Comparison of ENCODE assay signal across 21 mouse cellular contexts in the genomic region with DNA sequence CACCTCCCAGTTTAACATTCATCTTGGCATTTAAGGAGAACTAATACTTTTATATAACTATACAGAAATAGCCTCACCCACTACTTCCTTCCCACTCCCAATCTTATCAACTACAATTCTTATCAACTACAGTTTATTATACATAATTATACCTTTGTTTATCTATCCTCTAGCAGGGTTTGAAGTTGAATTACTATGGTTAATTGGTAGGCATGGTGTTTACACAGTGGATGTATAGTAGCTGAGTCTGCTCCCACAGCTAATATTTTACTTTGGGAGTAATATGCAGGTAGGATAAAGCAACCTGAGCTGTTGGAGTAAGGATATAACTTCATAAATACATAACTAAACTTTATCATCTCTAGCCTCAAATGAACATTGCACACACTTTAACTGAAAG.
DNase-seq lines count a peak whose midpoint lies in the region; ATAC-seq and TF ChIP-seq lines count a peak whose summit lies in the region.
"Had no signal": no experiment of that assay in that cellular context is flagged by ENCODE, and none has a peak within 500 bp of the region (broad histone marks: within the 10 kb centered on the region; RNA-seq: fewer than 3 reads in every experiment).

No protein-coding gene starts in this region.

- DNase-seq in intestine, embryonic 14.5 days (ENCODE audit: low spot score): no peak
- no peak for DNase-seq in kidney, adult 8-10 months
- DNase-seq in spleen, postnatal 4 days (ENCODE audit: low spot score in 2 of 2): no peak
- DNase-seq: adrenal gland, adult 2 months; adrenal gland, adult 8-10 months; adrenal gland, postnatal 10 days; adrenal gland, postnatal 14 days; adrenal gland, postnatal 25 days; adrenal gland, postnatal 36 days; B cell, adult 2 months; cerebellum, adult 11 months; cerebellum, adult 11-12 months; cerebellum, adult 18-20 months had no signal

- 0 out of 2 replicates have a peak, but pooled peaks have one; percentile 47 for ATAC-seq in intestine, embryonic 14.5 days (replicated peaks; ENCODE audit: low FRiP score, low TSS enrichment, low read depth)
- ATAC-seq in intestine, postnatal 0 days: no peak
- peak; percentile 92 for ATAC-seq in intestine, embryonic 15.5 days
- peak; percentile 84 for ATAC-seq in intestine, embryonic 16.5 days
- ATAC-seq: activated CD4-positive, CD25-positive, alpha-beta regulatory T cell, adult 4 months; CD4-positive, CD25-positive, alpha-beta regulatory T cell, adult 4 months; Patski had no signal

- no peaks in the 10 kb centered on the region for H3K4me1 ChIP-seq in intestine, embryonic 14.5 days (replicated peaks; ENCODE audit: control insufficient read depth, insufficient read depth, low read length)
- H3K4me1 ChIP-seq in intestine, postnatal 0 days (replicated peaks; ENCODE audit: control insufficient read depth, insufficient read depth, low read length): no peaks in the 10 kb centered on the region
- H3K4me1 ChIP-seq in intestine, embryonic 15.5 days (replicated peaks): no peaks in the 10 kb centered on the region
- no peaks in the 10 kb centered on the region for H3K4me1 ChIP-seq in intestine, embryonic 16.5 days (ENCODE audit: control insufficient read depth, insufficient read depth, low read length)

- no peaks in the 10 kb centered on the region for H3K36me3 ChIP-seq in intestine, embryonic 14.5 days (ENCODE audit: control insufficient read depth, insufficient read depth, low read length)
- H3K36me3 ChIP-seq in intestine, postnatal 0 days (ENCODE audit: control insufficient read depth, insufficient read depth): no peaks in the 10 kb centered on the region
- H3K36me3 ChIP-seq in intestine, embryonic 15.5 days: no peaks in the 10 kb centered on the region
- no peaks in the 10 kb centered on the region for H3K36me3 ChIP-seq in intestine, embryonic 16.5 days (ENCODE audit: control insufficient read depth, insufficient read depth, low read length)
- H3K36me3 ChIP-seq: G1E had no signal

- no peak for TF ChIP-seq CTCF in intestine, postnatal 0 days (IDR thresholded peaks at IDR 0.05; ENCODE audit: low read depth)

- H3K27me3 ChIP-seq in intestine, embryonic 14.5 days (replicated peaks; ENCODE audit: control insufficient read depth, insufficient read depth, low read length): no peaks in the 10 kb centered on the region
- peaks cover 12% of the 10 kb centered on the region for H3K27me3 ChIP-seq in intestine, postnatal 0 days (replicated peaks; ENCODE audit: control insufficient read depth, insufficient read depth, low read length)
- no peaks in the 10 kb centered on the region for H3K27me3 ChIP-seq in intestine, embryonic 15.5 days (replicated peaks)
- H3K27me3 ChIP-seq in intestine, embryonic 16.5 days (replicated peaks; ENCODE audit: control insufficient read depth, insufficient read depth, low read length): 0 out of 2 replicates have a peak, but pooled peaks cover 3% of the 10 kb centered on the region
- H3K27me3 ChIP-seq: CH12.LX had no signal

- no peak overlapping the region for H3K9ac ChIP-seq in intestine, embryonic 14.5 days (ENCODE audit: low read length)
- H3K9ac ChIP-seq in intestine, postnatal 0 days (ENCODE audit: low read depth, low read length): no peak overlapping the region
- no peak overlapping the region for H3K9ac ChIP-seq in intestine, embryonic 15.5 days
- H3K9ac ChIP-seq in intestine, embryonic 16.5 days (ENCODE audit: low read depth, low read length): no peak overlapping the region

- no peak overlapping the region for H3K4me3 ChIP-seq in intestine, embryonic 14.5 days (ENCODE audit: low read depth, low read length)
- no peak overlapping the region for H3K4me3 ChIP-seq in intestine, postnatal 0 days (ENCODE audit: low read depth, low read length)
- H3K4me3 ChIP-seq in intestine, embryonic 15.5 days (replicated peaks): no peak overlapping the region
- no peak overlapping the region for H3K4me3 ChIP-seq in intestine, embryonic 16.5 days (ENCODE audit: low read length)

- H3K4me2 ChIP-seq in intestine, embryonic 14.5 days (ENCODE audit: low read length): no peak overlapping the region
- H3K4me2 ChIP-seq in intestine, postnatal 0 days (replicated peaks; ENCODE audit: low read depth): no peak overlapping the region
- no peak overlapping the region for H3K4me2 ChIP-seq in intestine, embryonic 15.5 days (replicated peaks)
- no peak overlapping the region for H3K4me2 ChIP-seq in intestine, embryonic 16.5 days (ENCODE audit: low read depth, low read length)

- no peak overlapping the region for H3K27ac ChIP-seq in intestine, embryonic 14.5 days (ENCODE audit: low read depth)
- H3K27ac ChIP-seq in intestine, postnatal 0 days (ENCODE audit: low read depth, low read length): no peak overlapping the region
- H3K27ac ChIP-seq in intestine, embryonic 15.5 days: no peak overlapping the region
- H3K27ac ChIP-seq in intestine, embryonic 16.5 days (ENCODE audit: low read length): no peak overlapping the region

- no peaks in the 10 kb centered on the region for H3K9me3 ChIP-seq in intestine, embryonic 14.5 days (ENCODE audit: control insufficient read depth, low read length)
- no peaks in the 10 kb centered on the region for H3K9me3 ChIP-seq in intestine, postnatal 0 days (ENCODE audit: control insufficient read depth)
- H3K9me3 ChIP-seq in intestine, embryonic 15.5 days: no peaks in the 10 kb centered on the region
- H3K9me3 ChIP-seq in intestine, embryonic 16.5 days (ENCODE audit: control insufficient read depth, low read length): no peaks in the 10 kb centered on the region
- H3K9me3 ChIP-seq: G1E had no signal
